Mouse (Mus musculus): Measurements from ENCODE around the gene Khdc3.

DNA sequence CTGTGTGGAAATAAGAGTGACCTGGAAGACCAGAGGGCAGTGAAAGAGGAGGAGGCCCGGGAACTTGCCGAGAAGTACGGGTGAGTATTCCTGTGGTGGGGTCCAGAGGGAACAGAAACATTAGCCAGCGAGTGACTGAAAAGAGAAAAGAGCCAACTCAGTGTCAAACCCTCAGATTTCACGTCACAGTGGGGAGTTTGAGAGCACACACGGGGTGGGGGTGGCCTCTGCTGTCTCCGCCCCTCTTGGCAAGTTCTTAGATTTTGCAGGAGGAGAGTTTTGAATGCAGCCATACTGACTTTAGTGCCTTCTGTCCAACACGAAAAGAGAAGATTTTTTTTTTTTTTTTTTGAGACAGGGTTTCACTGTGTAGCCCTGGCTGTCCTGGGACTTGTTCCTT lies 14.5 kb upstream of the Khdc3 start:
- TF ChIP-seq CTCF (IDR thresholded peaks at IDR 0.05) = no peak
- no peak for TF ChIP-seq EP300 (IDR thresholded peaks at IDR 0.05)
